Mouse (Mus musculus) midbrain, embryonic 11.5 days (tissue): Measurements from ENCODE around the gene Wbp2nl. TPM values are rescaled to one million over a fixed set of nuclear protein-coding genes. Genes with fewer than 3 reads are reported as not detected.

Experiments used
- ATAC-seq: fragments of 200-750 bp; cut with Nextera tagmentation; 2 replicates; pipeline ENCODE4 v1.8.0; 2017; ENCODE audit warnings: moderate TSS enrichment, moderate library complexity; ENCODE audit not compliant: low FRiP score
- DNase-seq: peaks from one replicate; pipeline ENCODE4 v3.0.0; 2015; ENCODE audit warnings: low spot score; ENCODE audit errors: missing footprints
- H3K27ac ChIP-seq: fragments of 300-500 bp; sonication (generic); 2 replicates; pipeline ENCODE4 v1.5.1; 2014; ENCODE audit warnings: low read depth, low read length
- H3K27me3 ChIP-seq: fragments of 300-500 bp; sonication (generic); 2 replicates; pipeline ENCODE4 v1.6.1; 2014; ENCODE audit warnings: mild to moderate bottlenecking, low read length, moderate library complexity, mixed read lengths; ENCODE audit not compliant: control insufficient read depth, insufficient read depth
- H3K36me3 ChIP-seq: fragments of 300-500 bp; sonication (generic); 2 replicates; pipeline ENCODE4 v1.6.1; 2014; ENCODE audit warnings: mild to moderate bottlenecking, low read length, moderate library complexity, mixed read lengths; ENCODE audit not compliant: control insufficient read depth, insufficient read depth
- H3K4me1 ChIP-seq: fragments of 300-500 bp; sonication (generic); 2 replicates; pipeline ENCODE4 v1.6.1; 2014; ENCODE audit warnings: low read length; ENCODE audit not compliant: control insufficient read depth, insufficient read depth
- H3K4me2 ChIP-seq: fragments of 300-500 bp; sonication (generic); 2 replicates; pipeline ENCODE4 v1.6.1; 2014; ENCODE audit warnings: mild to moderate bottlenecking, moderate library complexity
- H3K4me3 ChIP-seq: fragments of 300-500 bp; sonication (generic); 2 replicates; pipeline ENCODE4 v1.5.1; 2014; ENCODE audit warnings: low read depth, low read length
- H3K9ac ChIP-seq: fragments of 300-500 bp; sonication (generic); 2 replicates; pipeline ENCODE4 v1.6.1; 2014; ENCODE audit warnings: low read length
- H3K9me3 ChIP-seq: fragments of 300-500 bp; sonication (generic); 2 replicates; pipeline ENCODE4 v1.6.1; 2016; ENCODE audit warnings: low read length; ENCODE audit not compliant: control insufficient read depth
- WGBS: fragments of 180-500 bp; shearing (Covaris S2); extraction: QIAGEN DNeasy Blood & Tissue Kit; methylation state at CpG from one replicate; pipeline ENCODE4 v1.1.7; 2014; 5-methylcytosine and 5-hydroxymethylcytosine counted together
- polyA plus RNA-seq: library from polyadenylated mRNA; unstranded; fragments of >200 nt; fragmentation: Nextera tagmentation; extraction: Ambion mirVana; gene quantifications from 2 replicates; pipeline ENCODE4 v1.2.1, GENCODE M21; 2014

Gene Wbp2nl
- polyA plus RNA-seq, 1 experiment from 2014 or later, result not detected

DNA sequence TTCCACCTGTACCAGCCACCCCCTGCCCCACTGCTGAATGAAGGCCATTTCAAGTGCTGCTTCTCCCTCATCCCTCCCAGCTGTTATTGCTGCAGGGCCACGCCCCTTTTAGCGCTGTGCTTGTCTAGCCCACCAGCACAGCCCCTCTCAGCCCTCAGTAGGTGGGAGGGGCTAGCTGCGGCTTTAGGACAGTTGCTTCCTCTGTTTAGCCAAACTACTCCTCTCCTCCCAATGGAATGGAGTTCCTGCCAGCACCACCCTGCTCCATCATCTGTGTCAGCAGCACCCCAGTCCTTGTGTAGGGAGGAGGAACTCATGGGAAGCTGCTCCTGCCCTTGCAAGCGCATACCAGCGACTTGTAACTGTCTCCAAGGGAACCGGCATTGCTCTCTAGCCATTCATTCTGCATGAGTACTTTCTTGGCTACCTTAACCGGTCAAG, 5.5 kb upstream of the Wbp2nl start:
- Histone ChIP-seq H3K36me3 (peaks cover 17% of the 10 kb centered on the region), H3K4me3 (no peak overlapping the region), H3K9ac (no peak overlapping the region), H3K4me2 (peak overlapping the region; percentile 17; the same call in 1 of the 2 replicates), H3K27me3 (no peaks in the 10 kb centered on the region), H3K27ac (peak overlapping the region; percentile 44; the same call in 1 of the 2 replicates), H3K9me3 (no peaks in the 10 kb centered on the region), H3K4me1 (peaks cover 22% of the 10 kb centered on the region)
- 3% methylated on average over 7 of the region's 7 CpGs for WGBS
- peak; percentile 87 for ATAC-seq
- DNase-seq, result peak; percentile 94

- Histone ChIP-seq H3K27ac (no peak overlapping the region), H3K4me1 (peaks cover 22% of the 10 kb centered on the region), H3K9ac (no peak overlapping the region), H3K4me3 (no peak overlapping the region), H3K36me3 (peaks cover 13% of the 10 kb centered on the region), H3K27me3 (no peaks in the 10 kb centered on the region), H3K9me3 (no peaks in the 10 kb centered on the region), H3K4me2 (no peak overlapping the region)
- 54% methylated on average over 8 of the region's 8 CpGs for WGBS
- ATAC-seq (no peak; the same call in 1 of the 2 replicates), DNase-seq (peak; percentile 87)
These were observed 4.7 kb upstream of the Wbp2nl start for GRCm38 (mm10) chr15:82294059-82294458.

DNA sequence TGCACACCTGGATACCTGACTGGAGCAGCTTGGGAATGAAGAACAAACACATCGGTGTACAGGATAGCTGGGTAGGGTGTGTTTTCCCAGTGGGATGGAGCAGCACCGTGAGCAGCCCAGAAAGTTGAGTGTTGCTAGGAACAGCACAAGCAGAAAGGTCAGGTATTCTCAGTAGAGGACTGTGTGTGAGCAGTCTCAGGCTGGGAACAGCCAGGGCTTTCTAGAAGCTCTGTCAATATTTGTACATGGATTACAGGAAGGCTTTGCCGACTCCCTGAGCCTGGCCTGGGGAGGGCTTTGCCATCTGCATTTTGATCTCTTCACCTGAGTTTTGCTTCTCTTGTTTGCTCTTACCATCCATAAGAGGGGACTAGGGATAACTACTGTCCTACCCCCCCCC, 8.4 kb downstream of the Wbp2nl start:
- H3K27ac ChIP-seq, result no peak overlapping the region
- H3K4me1 ChIP-seq, result no peaks in the 10 kb centered on the region
- WGBS, result 70% methylated on average over 3 of the region's 3 CpGs
- H3K27me3 ChIP-seq, result no peaks in the 10 kb centered on the region
- H3K36me3 ChIP-seq, result no peaks in the 10 kb centered on the region
- H3K9me3 ChIP-seq, result no peaks in the 10 kb centered on the region
- DNase-seq (no peak), ATAC-seq (peak; percentile 35; the same call in 1 of the 2 replicates)
- no peak overlapping the region for H3K4me2 ChIP-seq
- no peak overlapping the region for H3K4me3 ChIP-seq
- no peak overlapping the region for H3K9ac ChIP-seq

DNA sequence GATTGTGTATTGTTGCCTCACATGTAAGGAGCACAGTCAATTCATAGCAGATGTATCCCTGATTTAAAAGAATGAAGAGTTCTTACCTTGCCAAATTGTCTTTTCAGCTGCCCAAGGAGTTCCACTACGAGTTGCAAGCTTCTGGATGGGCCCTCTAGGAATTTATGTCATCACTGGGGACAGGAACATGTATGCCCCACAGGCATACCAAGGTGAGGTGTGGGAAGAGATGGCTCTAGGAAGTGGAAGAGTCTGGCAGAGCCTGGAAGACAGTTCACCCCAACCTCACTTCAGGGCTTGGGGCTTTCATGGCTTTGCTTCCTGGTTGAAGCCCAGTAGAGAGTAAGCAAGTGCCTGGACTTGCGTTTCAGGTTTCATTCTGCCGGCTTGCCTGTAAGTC, 9.7 kb downstream of the Wbp2nl start:
- Histone ChIP-seq H3K27ac (no peak overlapping the region), H3K9ac (no peak overlapping the region), H3K4me2 (no peak overlapping the region), H3K4me1 (no peaks in the 10 kb centered on the region), H3K36me3 (no peaks in the 10 kb centered on the region), H3K4me3 (no peak overlapping the region), H3K27me3 (no peaks in the 10 kb centered on the region), H3K9me3 (no peaks in the 10 kb centered on the region)
- ATAC-seq, result no peak
- WGBS, result 83% methylated on average over 3 of the region's 3 CpGs
- DNase-seq, result no peak

DNA sequence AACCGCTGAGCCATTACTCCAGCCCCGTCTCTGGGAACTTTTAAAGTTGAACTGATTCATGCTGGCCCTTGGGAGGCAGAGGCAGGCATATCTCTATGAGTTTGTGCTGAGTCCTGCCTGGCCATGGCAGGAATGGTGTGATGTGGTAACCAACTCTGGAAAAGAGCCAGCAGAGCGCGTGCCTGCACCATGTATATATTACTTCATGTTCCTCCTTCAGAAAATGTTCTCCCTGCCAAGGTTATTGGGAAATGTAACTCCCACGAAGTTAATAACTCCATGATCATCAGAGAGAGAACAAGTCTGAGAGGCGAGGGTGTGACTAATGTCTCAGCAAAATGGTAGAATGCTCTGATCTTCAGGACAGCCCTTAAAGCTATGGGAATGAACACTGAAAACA, 19.1 kb downstream of the Wbp2nl start:
- H3K27me3 ChIP-seq, result no peaks in the 10 kb centered on the region
- no peaks in the 10 kb centered on the region for H3K9me3 ChIP-seq
- no peak for DNase-seq
- no peak for ATAC-seq
- no peak overlapping the region for H3K27ac ChIP-seq
- H3K36me3 ChIP-seq, result no peaks in the 10 kb centered on the region
- no peak overlapping the region for H3K4me3 ChIP-seq
- H3K4me2 ChIP-seq, result no peak overlapping the region
- no peaks in the 10 kb centered on the region for H3K4me1 ChIP-seq
- no peak overlapping the region for H3K9ac ChIP-seq
- WGBS, result 82% methylated on average over 6 of the region's 6 CpGs

- Histone ChIP-seq H3K9ac (no peak overlapping the region), H3K27me3 (no peaks in the 10 kb centered on the region), H3K9me3 (no peaks in the 10 kb centered on the region), H3K27ac (no peak overlapping the region), H3K4me1 (no peaks in the 10 kb centered on the region), H3K4me3 (no peak overlapping the region), H3K36me3 (no peaks in the 10 kb centered on the region), H3K4me2 (no peak overlapping the region)
- ATAC-seq (no peak), DNase-seq (no peak)
- 86% methylated on average over 1 of the region's 1 CpGs for WGBS
These were observed 20.9 kb downstream of the Wbp2nl start for GRCm38 (mm10) chr15:82319613-82320012.

DNA sequence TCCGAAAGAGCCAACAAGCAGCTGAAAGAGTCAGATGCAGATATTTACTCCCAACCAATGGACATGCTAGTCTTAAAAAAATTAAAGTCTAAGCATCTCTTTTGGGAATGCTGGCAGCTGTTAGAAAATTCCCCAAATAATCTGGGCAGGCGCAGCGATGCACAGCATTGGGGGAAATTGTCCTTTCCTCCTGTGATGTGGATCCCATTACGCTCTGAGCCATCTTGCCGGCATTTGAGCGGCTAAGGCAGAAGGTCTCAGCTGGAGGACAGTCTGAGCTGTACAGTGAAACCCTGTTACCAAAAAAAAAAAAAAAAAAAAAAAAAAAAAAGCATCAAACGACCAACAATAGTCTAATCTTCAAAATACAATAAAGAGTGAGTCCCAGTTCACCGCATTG, 23.4 kb downstream of the Wbp2nl start:
- no peaks in the 10 kb centered on the region for H3K9me3 ChIP-seq
- H3K4me1 ChIP-seq, result no peaks in the 10 kb centered on the region
- H3K4me3 ChIP-seq, result no peak overlapping the region
- ATAC-seq (no peak), DNase-seq (no peak)
- H3K27ac ChIP-seq, result no peak overlapping the region
- no peak overlapping the region for H3K9ac ChIP-seq
- no peak overlapping the region for H3K4me2 ChIP-seq
- H3K27me3 ChIP-seq, result no peaks in the 10 kb centered on the region
- H3K36me3 ChIP-seq, result no peaks in the 10 kb centered on the region
- 77% methylated on average over 8 of the region's 8 CpGs for WGBS

DNA sequence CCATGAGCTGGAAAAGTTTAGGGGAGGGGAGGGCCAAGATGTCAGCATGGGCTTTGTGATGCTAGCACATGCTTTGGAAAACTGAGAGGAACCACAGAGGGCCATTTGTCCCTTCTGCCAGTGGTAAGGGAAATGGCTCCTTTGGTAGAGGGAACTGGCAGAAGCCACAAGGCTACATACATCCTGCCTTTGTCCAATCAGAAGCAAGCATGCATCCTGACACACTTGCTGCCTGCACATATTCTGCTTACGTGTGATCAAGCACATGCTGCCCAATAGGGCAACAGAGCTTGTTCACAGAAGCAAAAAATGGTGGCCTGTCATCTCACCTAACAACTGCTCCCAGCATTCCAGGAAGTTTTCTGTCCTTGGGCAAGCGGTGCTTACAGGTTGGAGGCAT, 26.6 kb downstream of the Wbp2nl start:
- H3K4me3 ChIP-seq, result no peak overlapping the region
- no peak for ATAC-seq

GRCm38 (mm10) chr15:82335194-82335593, 36.4 kb downstream of the Wbp2nl start:
- DNase-seq (no peak), ATAC-seq (no peak)
- Histone ChIP-seq H3K4me2 (no peak overlapping the region), H3K4me1 (peaks cover 10% of the 10 kb centered on the region; the same call in 1 of the 2 replicates), H3K36me3 (peaks cover 10% of the 10 kb centered on the region), H3K9ac (no peak overlapping the region), H3K27me3 (peaks cover 3% of the 10 kb centered on the region; the same call in 1 of the 2 replicates), H3K9me3 (no peaks in the 10 kb centered on the region), H3K27ac (no peak overlapping the region), H3K4me3 (no peak overlapping the region)
- WGBS, result 96% methylated on average over 4 of the region's 4 CpGs

More for the DNA sequence above, 26.6 kb downstream of the Wbp2nl start:
- Histone ChIP-seq H3K27ac (no peak overlapping the region), H3K4me2 (no peak overlapping the region), H3K9ac (no peak overlapping the region), H3K9me3 (no peaks in the 10 kb centered on the region), H3K4me1 (no peaks in the 10 kb centered on the region; the same call in 1 of the 2 replicates), H3K36me3 (no peaks in the 10 kb centered on the region), H3K27me3 (no peaks in the 10 kb centered on the region)
- 79% methylated on average over 2 of the region's 2 CpGs for WGBS
- DNase-seq, result no peak
